Mouse (Mus musculus): ENCODE data around the gene Gm9508.

Gene Gm9508

DNA sequence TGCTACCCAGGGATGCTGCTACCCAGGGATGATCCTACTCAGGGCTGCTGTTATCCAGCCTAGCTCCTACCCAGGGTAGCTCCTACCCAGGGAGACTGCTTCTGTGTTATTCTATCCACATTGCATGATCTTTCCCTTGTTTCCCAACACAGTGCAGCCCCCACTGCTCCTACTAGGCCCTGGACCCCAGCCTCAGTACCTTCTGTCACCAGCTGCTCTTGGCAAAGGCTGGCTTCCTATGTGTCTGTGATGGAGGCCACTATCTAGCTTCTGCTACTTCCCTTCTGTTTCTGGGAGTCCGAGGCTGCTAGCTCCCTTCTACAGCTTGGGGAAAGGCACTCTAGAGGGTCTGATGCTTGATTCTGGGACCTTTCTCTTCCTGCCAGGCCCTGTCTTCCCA, 49.6 kb downstream of the Gm9508 start:
- Histone ChIP-seq H3K27me3 (ENCODE audit: control insufficient read depth, insufficient read depth, low read length, poor library complexity, severe bottlenecking) (no peaks in the 10 kb centered on the region), H3K36me3 (ENCODE audit: control insufficient read depth, insufficient read depth, low read length, poor library complexity, severe bottlenecking) (peaks cover 8% of the 10 kb centered on the region)
- DNase-seq (ENCODE audit: low read depth, low spot score) = no peak
